Mouse (Mus musculus) forebrain, embryonic 15.5 days (tissue): ENCODE data around the gene Lama5. TPM values are rescaled to one million over a fixed set of nuclear protein-coding genes. Genes with fewer than 3 reads are reported as not detected.

Source experiments
- ATAC-seq: fragments of 200-750 bp; cut with Nextera tagmentation; replicated peaks from 2 replicates; pipeline ENCODE4 v1.8.0; 2017; ENCODE audit warnings: mild to moderate bottlenecking, moderate TSS enrichment, moderate library complexity
- H3K27ac ChIP-seq: fragments of 300-500 bp; sonication (generic); replicated peaks from 2 replicates; pipeline ENCODE4 v1.5.1; 2015; ENCODE audit warnings: mild to moderate bottlenecking, inconsistent platforms
- H3K27me3 ChIP-seq: fragments of 300-500 bp; sonication (generic); 2 replicates; pipeline ENCODE4 v1.6.1; 2015; ENCODE audit warnings: inconsistent platforms
- H3K36me3 ChIP-seq: fragments of 300-500 bp; sonication (generic); 2 replicates; pipeline ENCODE4 v1.6.1; 2015; ENCODE audit warnings: mild to moderate bottlenecking, inconsistent platforms
- H3K4me1 ChIP-seq: fragments of 300-500 bp; sonication (generic); 2 replicates; pipeline ENCODE4 v1.6.1; 2015; ENCODE audit warnings: inconsistent platforms
- H3K4me2 ChIP-seq: fragments of 300-500 bp; sonication (generic); replicated peaks from 2 replicates; pipeline ENCODE4 v1.6.1; 2015; ENCODE audit warnings: mild to moderate bottlenecking, inconsistent platforms
- H3K4me3 ChIP-seq: fragments of 300-500 bp; sonication (generic); 2 replicates; pipeline ENCODE4 v1.5.1; 2015; ENCODE audit warnings: mild to moderate bottlenecking, inconsistent platforms
- H3K9ac ChIP-seq: fragments of 300-500 bp; sonication (generic); replicated peaks from 2 replicates; pipeline ENCODE4 v1.6.1; 2015; ENCODE audit warnings: mild to moderate bottlenecking, inconsistent platforms
- H3K9me3 ChIP-seq: fragments of 300-500 bp; sonication (generic); 2 replicates; pipeline ENCODE4 v1.6.1; 2016; ENCODE audit warnings: inconsistent platforms
- WGBS: fragments of 180-500 bp; shearing (Covaris S2); methylation state at CpG from one replicate; pipeline ENCODE4 v1.1.7; 2015; ENCODE audit warnings: mixed read lengths; 5-methylcytosine and 5-hydroxymethylcytosine counted together
- polyA plus RNA-seq: library from polyadenylated mRNA; unstranded; fragments of >200 nt; fragmentation: Nextera tagmentation; extraction: Ambion mirVana; gene quantifications from 2 replicates; pipeline ENCODE4 v1.2.1, GENCODE M21; 2015

Gene Lama5
- polyA plus RNA-seq, 1 experiment from 2014 or later = 3.1 TPM

GRCm38 (mm10) chr2:180218241-180218640 is 7.4 kb downstream of the Lama5 start:
- H3K9ac ChIP-seq = no peak overlapping the region
- no peak overlapping the region for H3K27ac ChIP-seq
- WGBS = 76% methylated on average over 3 of the region's 3 CpGs
- no peak for ATAC-seq
- H3K4me1 ChIP-seq = peaks cover 14% of the 10 kb centered on the region
- no peaks in the 10 kb centered on the region for H3K9me3 ChIP-seq
- no peaks in the 10 kb centered on the region for H3K36me3 ChIP-seq
- no peak overlapping the region for H3K4me3 ChIP-seq
- H3K27me3 ChIP-seq = no peaks in the 10 kb centered on the region; the same call in 1 of the 2 replicates
- no peak overlapping the region for H3K4me2 ChIP-seq

DNA sequence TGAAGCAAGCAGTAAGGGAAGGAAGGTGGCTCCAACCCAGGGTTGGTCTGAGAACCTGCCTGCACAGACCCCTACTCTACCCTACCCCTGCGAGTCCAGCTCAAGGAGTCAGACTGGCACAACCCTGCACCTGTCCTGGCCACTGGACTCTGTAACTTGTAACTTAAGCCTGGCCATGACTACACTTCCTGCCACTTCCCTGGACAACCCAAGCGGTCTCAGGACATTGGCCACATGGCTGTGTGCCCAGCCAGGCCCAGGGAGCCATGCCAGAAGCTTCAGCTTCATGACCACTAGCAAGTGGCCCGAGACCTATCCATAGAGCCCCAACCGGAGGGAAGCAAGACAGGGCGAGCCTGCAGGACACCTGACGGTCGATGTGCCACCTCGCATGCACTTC is 8.1 kb downstream of the Lama5 start:
- no peaks in the 10 kb centered on the region for H3K27me3 ChIP-seq
- no peaks in the 10 kb centered on the region for H3K9me3 ChIP-seq
- H3K4me1 ChIP-seq = peaks cover 14% of the 10 kb centered on the region
- no peak overlapping the region for H3K4me2 ChIP-seq
- no peaks in the 10 kb centered on the region for H3K36me3 ChIP-seq
- 91% methylated on average over 8 of the region's 8 CpGs for WGBS
- no peak overlapping the region for H3K4me3 ChIP-seq
- H3K9ac ChIP-seq = no peak overlapping the region
- H3K27ac ChIP-seq = no peak overlapping the region
- no peak for ATAC-seq

DNA sequence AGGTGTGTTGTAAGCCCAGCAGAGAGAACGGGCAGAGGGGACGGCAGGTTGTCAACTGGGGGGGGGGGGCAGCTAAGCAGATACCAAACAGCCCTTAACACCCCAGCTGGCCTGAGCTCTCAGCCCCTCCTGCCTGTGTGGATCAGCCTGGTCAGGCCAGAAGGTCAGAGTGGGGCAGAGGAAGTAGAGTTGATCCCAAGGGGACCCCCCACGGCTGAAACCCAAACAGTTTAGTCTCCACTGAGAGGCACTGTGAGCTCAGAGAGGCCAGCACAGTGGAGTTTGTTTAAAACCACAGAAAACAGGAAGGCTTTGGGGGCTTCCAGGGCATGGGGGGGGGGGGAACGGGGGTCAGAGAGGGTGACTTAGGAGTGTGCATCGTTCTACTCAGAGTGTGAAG is 8.7 kb downstream of the Lama5 start:
- Histone ChIP-seq H3K27me3 (no peaks in the 10 kb centered on the region), H3K9ac (no peak overlapping the region), H3K4me2 (no peak overlapping the region), H3K4me1 (peaks cover 8% of the 10 kb centered on the region; the same call in 1 of the 2 replicates), H3K9me3 (no peaks in the 10 kb centered on the region), H3K27ac (no peak overlapping the region), H3K4me3 (no peak overlapping the region), H3K36me3 (no peaks in the 10 kb centered on the region)
- ATAC-seq = no peak
- WGBS = 64% methylated on average over 5 of the region's 5 CpGs

- Histone ChIP-seq H3K27me3 (no peaks in the 10 kb centered on the region), H3K4me1 (peaks cover 8% of the 10 kb centered on the region; the same call in 1 of the 2 replicates), H3K27ac (no peak overlapping the region), H3K9ac (no peak overlapping the region), H3K4me2 (no peak overlapping the region), H3K4me3 (no peak overlapping the region), H3K9me3 (no peaks in the 10 kb centered on the region), H3K36me3 (no peaks in the 10 kb centered on the region)
- WGBS = 84% methylated on average over 6 of the region's 6 CpGs
- ATAC-seq = 0 out of 2 replicates have a peak, but pooled peaks have one; percentile 35
These were observed 9.7 kb downstream of the Lama5 start for GRCm38 (mm10) chr2:180215951-180216350.

GRCm38 (mm10) chr2:180215011-180215461 is 10.6 kb downstream of the Lama5 start:
- Histone ChIP-seq H3K4me1 (peaks cover 8% of the 10 kb centered on the region; the same call in 1 of the 2 replicates), H3K4me3 (no peak overlapping the region), H3K4me2 (no peak overlapping the region), H3K9me3 (no peaks in the 10 kb centered on the region), H3K27me3 (no peaks in the 10 kb centered on the region), H3K27ac (no peak overlapping the region), H3K36me3 (no peaks in the 10 kb centered on the region), H3K9ac (no peak overlapping the region)
- WGBS = 72% methylated on average over 8 of the region's 8 CpGs
- ATAC-seq = no peak

GRCm38 (mm10) chr2:180214352-180214978 is 11.2 kb downstream of the Lama5 start:
- 76% methylated on average over 4 of the region's 4 CpGs for WGBS
- Histone ChIP-seq H3K4me1 (peaks cover 8% of the 10 kb centered on the region; the same call in 1 of the 2 replicates), H3K4me3 (no peak overlapping the region), H3K27me3 (no peaks in the 10 kb centered on the region), H3K27ac (no peak overlapping the region), H3K4me2 (no peak overlapping the region), H3K9ac (no peak overlapping the region), H3K36me3 (no peaks in the 10 kb centered on the region), H3K9me3 (no peaks in the 10 kb centered on the region)
- no peak for ATAC-seq

GRCm38 (mm10) chr2:180212255-180212654 is 13.4 kb downstream of the Lama5 start:
- no peaks in the 10 kb centered on the region for H3K9me3 ChIP-seq
- H3K4me1 ChIP-seq = no peaks in the 10 kb centered on the region
- no peak overlapping the region for H3K4me3 ChIP-seq
- no peak for ATAC-seq
- H3K36me3 ChIP-seq = no peaks in the 10 kb centered on the region
- H3K4me2 ChIP-seq = no peak overlapping the region
- no peaks in the 10 kb centered on the region for H3K27me3 ChIP-seq
- H3K27ac ChIP-seq = no peak overlapping the region
- WGBS = 94% methylated on average over 3 of the region's 3 CpGs
- H3K9ac ChIP-seq = no peak overlapping the region

DNA sequence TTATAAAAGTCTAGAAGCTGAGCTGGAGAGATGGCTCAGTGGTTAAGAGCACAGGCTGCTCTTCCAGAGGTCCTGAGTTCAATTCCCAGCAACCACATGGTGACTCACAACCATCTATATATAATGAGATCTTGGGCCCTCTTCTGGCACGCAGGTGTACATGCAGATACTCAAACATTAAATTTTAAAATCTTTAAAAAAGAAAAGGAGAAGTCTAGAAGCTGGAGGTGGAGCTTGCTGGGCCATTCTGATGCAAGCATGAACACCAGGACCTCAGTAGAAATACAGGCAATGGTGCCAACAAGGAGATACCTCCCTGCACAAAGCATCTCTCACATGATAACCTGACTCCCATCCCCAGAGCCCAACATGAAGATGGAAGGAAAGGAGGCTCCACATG is 16.7 kb downstream of the Lama5 start:
- no peak overlapping the region for H3K4me2 ChIP-seq
- 91% methylated on average over 1 of the region's 1 CpGs for WGBS
- ATAC-seq = no peak
- H3K4me3 ChIP-seq = no peak overlapping the region
- H3K9me3 ChIP-seq = no peaks in the 10 kb centered on the region
- peaks cover 7% of the 10 kb centered on the region; the same call in 1 of the 2 replicates for H3K4me1 ChIP-seq
- no peaks in the 10 kb centered on the region for H3K36me3 ChIP-seq
- H3K9ac ChIP-seq = no peak overlapping the region
- H3K27ac ChIP-seq = no peak overlapping the region
- no peaks in the 10 kb centered on the region for H3K27me3 ChIP-seq

GRCm38 (mm10) chr2:180207840-180208239 is 17.8 kb downstream of the Lama5 start:
- H3K9ac ChIP-seq = no peak overlapping the region
- no peaks in the 10 kb centered on the region for H3K36me3 ChIP-seq
- H3K4me1 ChIP-seq = peaks cover 7% of the 10 kb centered on the region; the same call in 1 of the 2 replicates
- H3K4me2 ChIP-seq = no peak overlapping the region
- H3K9me3 ChIP-seq = no peaks in the 10 kb centered on the region
- whole genome bisulfite sequencing = 67% methylated on average over 7 of the region's 7 CpGs
- peak; percentile 41; the same call in 1 of the 2 replicates for ATAC-seq
- no peaks in the 10 kb centered on the region for H3K27me3 ChIP-seq
- H3K27ac ChIP-seq = no peak overlapping the region
- no peak overlapping the region for H3K4me3 ChIP-seq

DNA sequence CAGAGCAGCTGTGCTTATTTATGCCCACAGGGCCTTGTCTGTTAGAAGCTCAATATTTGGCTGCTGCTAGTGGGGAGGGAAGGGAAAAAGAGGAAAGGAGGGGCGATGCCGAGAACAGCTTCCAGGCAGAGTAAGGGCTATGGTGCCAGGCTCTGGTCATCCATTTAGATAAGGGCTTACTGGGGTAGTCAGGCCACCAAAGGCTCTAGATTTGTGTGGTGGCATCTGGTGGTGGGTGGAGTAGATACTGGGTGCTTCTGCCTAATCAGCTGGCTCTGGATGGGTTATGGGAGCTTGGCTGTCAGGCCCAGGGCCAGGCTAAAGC is 19.7 kb downstream of the Lama5 start:
- Histone ChIP-seq H3K4me2 (no peak overlapping the region), H3K9me3 (no peaks in the 10 kb centered on the region), H3K27me3 (no peaks in the 10 kb centered on the region), H3K4me1 (peaks cover 7% of the 10 kb centered on the region; the same call in 1 of the 2 replicates), H3K9ac (0 out of 2 replicates have a peak overlapping the region, but pooled peaks have one; percentile 4), H3K27ac (peak overlapping the region; percentile 19), H3K36me3 (no peaks in the 10 kb centered on the region), H3K4me3 (no peak overlapping the region)
- no peak for ATAC-seq
- 86% methylated on average over 2 of the region's 2 CpGs for whole genome bisulfite sequencing

GRCm38 (mm10) chr2:180205083-180205955 is 20.3 kb downstream of the Lama5 start:
- Histone ChIP-seq H3K4me3 (no peak overlapping the region), H3K9me3 (no peaks in the 10 kb centered on the region), H3K27me3 (no peaks in the 10 kb centered on the region), H3K27ac (peak overlapping the region; percentile 27), H3K4me1 (peaks cover 7% of the 10 kb centered on the region; the same call in 1 of the 2 replicates), H3K4me2 (no peak overlapping the region), H3K9ac (0 out of 2 replicates have a peak overlapping the region, but pooled peaks have one; percentile 4), H3K36me3 (no peaks in the 10 kb centered on the region)
- WGBS = 80% methylated on average over 12 of the region's 12 CpGs
- peak; percentile 39; the same call in 1 of the 2 replicates for ATAC-seq

- H3K9me3 ChIP-seq = no peaks in the 10 kb centered on the region
- H3K4me1 ChIP-seq = peaks cover 7% of the 10 kb centered on the region; the same call in 1 of the 2 replicates
- WGBS = 93% methylated on average over 9 of the region's 9 CpGs
- no peak overlapping the region for H3K9ac ChIP-seq
- ATAC-seq = no peak
- H3K36me3 ChIP-seq = no peaks in the 10 kb centered on the region
- H3K27me3 ChIP-seq = no peaks in the 10 kb centered on the region
- H3K4me2 ChIP-seq = no peak overlapping the region
- H3K27ac ChIP-seq = peak overlapping the region; percentile 27; the same call in 1 of the 2 replicates
- no peak overlapping the region for H3K4me3 ChIP-seq
These were observed 21.2 kb downstream of the Lama5 start for GRCm38 (mm10) chr2:180204501-180204900.
